Mouse (Mus musculus) frontal cortex, postnatal 36 days (tissue): Measurements from ENCODE around the gene Slc25a53.
"Not testable (repeated sequence)": the region's sequence is repeated elsewhere in the genome, so short reads cannot be mapped to it uniquely, and the experiment has no call there.

Experiments
- DNase-seq, 2 experiments: peaks; one replicate each; pipeline ENCODE4 v3.0.0; 2022; ENCODE audit warnings: low spot score in 2 of 2

The Slc25a53 gene

GRCm38 (mm10) chrX:137038000-137038483, at the start of gene Slc25a53:
TSS of gene Slc25a53 (minus strand) at chrX:137038302.
- peak; percentile 83 to 89 for DNase-seq

- peak; percentile 25 to 65 for DNase-seq
Observed at GRCm38 (mm10) chrX:137063202-137063601, 25.1 kb upstream of the Slc25a53 start.

GRCm38 (mm10) chrX:137049425-137050225, 11.5 kb upstream of the Slc25a53 start, which contains the start of gene Fam199x:
TSS of gene Fam199x (plus strand) at chrX:137049594.
- peak; percentile 55 to 59 for DNase-seq

- peak in 1 of 2 experiments; percentile 6 for DNase-seq
Observed at GRCm38 (mm10) chrX:137049060-137049424, 10.9 kb upstream of the Slc25a53 start.

GRCm38 (mm10) chrX:137038502-137038901, 400 bp upstream of the Slc25a53 start:
- DNase-seq, result no peak

- DNase-seq, result no peak
Observed at GRCm38 (mm10) chrX:137037470-137037999, 567 bp downstream of the Slc25a53 start.

- DNase-seq, result no peak
Observed at GRCm38 (mm10) chrX:137034322-137034721, 3.8 kb downstream of the Slc25a53 start.

GRCm38 (mm10) chrX:137031726-137032125, 6.4 kb downstream of the Slc25a53 start:
- DNase-seq, result no peak

GRCm38 (mm10) chrX:137030916-137031315, 7.2 kb downstream of the Slc25a53 start:
- DNase-seq, result no peak

GRCm38 (mm10) chrX:137019310-137019709, 18.8 kb downstream of the Slc25a53 start:
- peak; percentile 30 to 54 for DNase-seq

- no peak for DNase-seq
Observed at GRCm38 (mm10) chrX:137017668-137018067, 20.4 kb downstream of the Slc25a53 start.

GRCm38 (mm10) chrX:137015099-137015709, 22.9 kb downstream of the Slc25a53 start:
- DNase-seq, result peak in 1 of 2 experiments; percentile 62

- DNase-seq, result no peak
Observed at GRCm38 (mm10) chrX:136996256-136996655, 41.8 kb downstream of the Slc25a53 start.

- DNase-seq, result peak in 1 of 2 experiments; percentile 28
Observed at GRCm38 (mm10) chrX:136993641-136994040, 44.5 kb downstream of the Slc25a53 start.

GRCm38 (mm10) chrX:136992978-136993547, 45.0 kb downstream of the Slc25a53 start, which contains the start of gene Zcchc18:
TSS of gene Zcchc18 (plus strand) at chrX:136993155.
- peak; percentile 82 to 85 for DNase-seq

GRCm38 (mm10) chrX:136992191-136992965, 45.7 kb downstream of the Slc25a53 start:
- DNase-seq, result no peak

GRCm38 (mm10) chrX:136991274-136991673, 46.8 kb downstream of the Slc25a53 start:
- DNase-seq, result no peak

- no peak for DNase-seq
Observed at GRCm38 (mm10) chrX:136986039-136986438, 52.1 kb downstream of the Slc25a53 start.

- no peak for DNase-seq
Observed at GRCm38 (mm10) chrX:136978616-136979015, 59.5 kb downstream of the Slc25a53 start.

GRCm38 (mm10) chrX:136976424-136977084, 61.5 kb downstream of the Slc25a53 start, which contains the start of the genes Tmsb15l and Tmsb15b1:
TSS of gene Tmsb15l (minus strand) at chrX:136976869.
TSS of gene Tmsb15b1 (minus strand) at chrX:136976874.
- DNase-seq, result peak in 1 of 2 experiments; percentile 76

- DNase-seq, result not testable (repeated sequence)
Observed at GRCm38 (mm10) chrX:136975397-136975796, 62.7 kb downstream of the Slc25a53 start, which contains the start of gene Tmsb15b2. TSS of gene Tmsb15b2 (minus strand) at chrX:136975497.
